Mouse (Mus musculus) layer of hippocampus, adult 9-11 months (tissue): ENCODE measurements around the gene Mtmr3.

Experiments used
- DNase-seq: peaks from one replicate; pipeline ENCODE4 v3.0.0; 2022

Gene Mtmr3

DNA sequence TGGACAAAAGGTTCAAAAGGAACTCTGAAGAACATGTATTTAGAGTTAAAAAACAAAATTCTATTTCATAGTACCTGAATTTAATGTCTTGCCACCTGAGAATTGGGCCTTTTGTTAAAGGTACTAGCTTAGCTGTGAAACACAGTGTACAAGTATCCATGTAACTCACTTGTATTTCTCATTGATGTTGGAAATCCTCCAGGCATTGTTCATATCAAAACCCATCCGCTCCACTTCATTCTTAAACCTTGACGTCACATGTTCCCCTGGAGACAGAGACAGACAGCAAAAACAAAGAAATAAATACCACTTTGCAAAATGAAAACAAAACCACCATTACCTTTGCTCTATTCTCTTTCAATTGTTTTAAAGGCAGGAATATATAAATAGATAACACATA lies 87.2 kb downstream of the Mtmr3 start:
- no peak for DNase-seq

DNA sequence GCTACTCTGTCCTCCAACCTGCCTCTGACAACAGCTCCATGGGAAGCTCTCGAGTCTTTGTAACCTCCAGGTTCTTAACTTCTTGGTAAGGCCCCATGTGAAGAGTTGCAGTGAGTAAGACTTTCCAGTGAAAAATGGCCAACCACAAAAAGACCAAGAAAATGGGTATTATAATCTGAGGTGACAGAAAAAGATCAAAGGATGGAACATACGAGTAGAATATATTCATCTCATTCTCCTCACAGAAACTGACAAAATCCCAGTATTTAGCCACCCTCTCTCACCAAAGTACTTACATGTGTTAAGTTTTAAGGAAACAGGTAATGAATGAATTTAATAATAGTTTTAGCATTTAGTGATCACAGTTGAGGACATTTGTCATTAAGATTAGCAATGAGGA lies 88.2 kb downstream of the Mtmr3 start:
- no peak for DNase-seq

DNA sequence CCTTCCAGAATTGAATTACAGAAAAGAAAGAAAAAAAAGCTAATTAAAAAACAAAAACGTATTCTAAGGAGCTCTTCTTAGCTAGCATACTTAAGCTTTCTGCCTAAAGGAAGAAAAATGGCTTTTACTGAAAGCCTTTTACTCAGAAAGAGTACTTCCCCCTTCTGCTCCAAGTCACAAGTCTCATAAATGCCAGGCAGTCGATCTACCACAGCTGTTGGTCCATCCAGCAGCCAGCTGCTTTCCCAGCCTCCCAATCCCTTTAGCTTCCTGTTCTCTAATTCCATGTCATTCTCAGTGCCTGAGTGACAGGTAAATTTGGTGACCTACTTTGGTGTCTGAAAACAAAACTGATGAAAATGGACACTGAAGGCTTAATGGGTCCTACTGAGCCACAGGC lies 92.5 kb downstream of the Mtmr3 start:
- DNase-seq = no peak

DNA sequence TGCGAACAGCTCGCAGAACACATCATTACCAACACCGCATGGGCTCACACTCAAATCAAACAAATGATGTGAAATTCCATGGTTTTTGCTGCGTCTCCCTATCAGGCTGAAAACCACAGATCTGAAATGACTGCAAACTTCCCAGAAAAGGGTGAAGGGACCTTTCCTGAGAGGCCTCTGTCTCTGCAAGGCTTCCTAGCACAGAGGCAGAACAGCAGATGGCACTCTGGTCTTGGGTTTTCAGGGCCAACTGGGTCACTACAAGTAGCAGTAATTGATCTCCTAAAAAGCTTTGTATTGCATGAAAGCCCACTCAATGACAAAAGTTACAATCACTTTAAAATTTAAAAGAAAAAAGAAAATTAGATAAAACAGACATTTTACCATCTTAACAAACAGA lies 93.8 kb downstream of the Mtmr3 start:
- no peak for DNase-seq

DNA sequence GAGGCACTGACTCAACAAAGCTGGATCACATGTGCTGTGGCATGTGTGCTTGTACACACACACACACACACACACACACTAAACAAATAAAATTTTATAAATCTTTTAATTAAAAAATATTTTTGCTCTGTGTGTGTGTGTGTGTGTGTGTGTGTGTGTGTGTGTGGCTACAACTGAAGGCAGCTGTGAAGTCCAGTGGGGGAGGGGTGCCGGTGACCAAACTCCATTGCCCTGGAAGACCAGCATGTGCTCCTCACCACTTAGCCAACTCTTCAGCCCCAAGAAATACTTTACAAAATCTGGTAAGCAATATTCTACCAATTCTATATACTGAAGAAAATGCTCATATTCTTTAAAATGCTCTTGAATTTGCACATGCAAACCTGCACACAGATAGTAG lies 94.4 kb downstream of the Mtmr3 start:
- DNase-seq = no peak

DNA sequence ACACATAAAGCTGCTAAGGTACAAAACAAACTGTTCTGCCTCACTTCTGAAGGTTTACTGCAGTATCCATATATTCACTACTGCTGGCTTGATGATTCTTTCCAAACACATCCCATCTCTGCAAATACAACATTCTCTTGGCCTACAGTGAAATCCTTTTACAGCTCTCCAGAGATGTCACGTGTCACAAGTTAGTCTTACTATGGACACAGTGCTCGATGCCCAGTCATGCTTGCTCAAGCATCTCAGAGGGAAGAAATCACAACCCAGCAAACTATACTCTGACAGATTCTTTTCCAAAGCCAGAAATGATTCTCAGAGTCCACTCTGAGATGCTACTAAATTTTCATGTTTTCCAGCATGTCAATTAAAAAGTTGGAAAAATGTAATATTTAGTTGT lies 95.2 kb downstream of the Mtmr3 start:
- no peak for DNase-seq

DNA sequence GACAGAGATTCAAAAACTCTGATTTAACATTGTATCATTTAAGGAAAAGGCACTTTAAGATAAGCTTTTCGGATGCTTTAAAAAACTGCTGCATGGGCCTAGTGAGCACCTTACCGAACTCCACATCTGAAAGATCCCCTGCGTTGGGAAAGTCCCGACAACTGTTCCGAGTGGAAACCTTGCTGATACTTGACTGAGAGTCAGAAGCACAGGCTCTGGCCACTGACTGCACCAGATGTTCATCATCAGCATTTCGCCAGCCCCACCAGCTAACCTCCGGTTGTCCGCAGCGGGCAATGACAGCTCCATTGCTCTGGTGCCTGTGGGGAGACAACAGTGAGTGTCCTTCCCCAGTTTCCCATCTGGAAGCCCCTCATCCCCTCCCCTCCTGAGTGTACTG lies 95.9 kb downstream of the Mtmr3 start:
- no peak for DNase-seq

DNA sequence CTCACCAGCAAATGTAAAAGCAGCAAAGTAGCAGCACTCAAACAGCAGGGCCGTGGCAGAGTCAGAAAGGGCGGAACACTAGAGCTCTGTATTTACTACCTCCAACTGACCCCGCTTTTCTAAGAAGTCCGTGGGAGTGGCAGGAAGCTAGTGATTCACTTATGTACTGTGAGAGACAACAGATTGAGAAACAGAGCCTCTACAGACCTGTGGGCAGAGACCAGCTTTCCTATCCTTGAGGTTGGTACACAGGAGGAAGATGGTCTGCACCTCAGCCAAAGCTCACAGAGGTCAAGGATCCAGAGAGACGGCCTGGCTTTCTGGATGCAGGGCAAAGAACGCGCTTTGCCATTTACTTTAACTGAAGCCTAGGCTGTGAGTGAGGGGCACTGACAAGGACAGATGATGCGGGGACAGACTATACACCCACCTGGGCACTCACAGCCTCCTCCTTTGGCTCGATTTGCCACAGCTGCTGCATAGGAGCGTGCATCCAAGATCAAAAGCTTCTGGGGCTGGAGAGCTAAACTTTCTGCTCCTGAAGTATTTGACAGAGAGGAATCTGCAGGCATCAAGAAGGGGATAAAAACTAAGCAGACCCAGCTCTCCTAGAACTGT lies 97.1 kb downstream of the Mtmr3 start:
- no peak for DNase-seq

DNA sequence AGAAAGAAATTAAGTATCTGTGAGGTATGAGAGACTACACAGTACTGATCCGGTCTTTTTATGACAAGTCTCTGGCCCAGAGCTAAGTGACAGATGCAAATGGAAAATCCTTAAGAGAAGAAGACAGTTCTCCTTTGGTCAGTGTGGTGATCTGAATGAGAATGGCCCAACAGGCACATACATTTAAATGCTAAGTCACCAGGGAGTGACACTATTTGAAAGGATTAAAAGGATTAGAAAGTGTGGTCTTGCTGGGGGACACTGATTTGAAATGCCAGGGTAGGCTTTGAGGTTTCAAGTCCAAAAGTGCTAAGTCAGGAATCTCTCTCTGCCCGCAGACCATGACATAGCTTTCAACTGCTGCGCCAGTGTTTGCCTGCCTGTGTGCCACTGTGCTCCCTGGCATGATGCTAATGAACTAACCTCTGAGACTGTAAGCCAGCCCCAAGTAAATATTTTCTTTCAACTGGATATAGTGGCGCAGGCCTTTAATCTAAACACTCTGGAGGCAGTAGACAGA lies 99.6 kb downstream of the Mtmr3 start:
- no peak for DNase-seq

DNA sequence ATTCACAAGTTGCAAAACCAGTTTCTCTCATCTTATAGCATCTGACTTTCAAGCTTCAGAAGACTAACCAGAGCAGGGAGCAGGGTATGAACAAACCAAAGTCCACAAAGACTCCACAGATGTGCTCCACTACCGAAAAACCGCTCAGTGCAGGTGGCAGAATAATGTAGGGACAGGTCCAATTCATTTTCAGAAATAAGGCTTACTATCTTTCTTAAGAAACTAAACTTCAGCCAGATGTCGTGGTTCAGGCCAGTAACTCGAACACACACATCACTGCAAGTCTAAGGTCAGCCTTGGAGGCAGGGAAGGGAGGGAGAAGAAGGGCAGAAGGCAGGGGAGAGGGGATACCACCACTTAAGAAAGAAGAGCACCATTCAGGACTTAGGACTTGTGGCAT lies 105.5 kb downstream of the Mtmr3 start:
- no peak for DNase-seq

DNA sequence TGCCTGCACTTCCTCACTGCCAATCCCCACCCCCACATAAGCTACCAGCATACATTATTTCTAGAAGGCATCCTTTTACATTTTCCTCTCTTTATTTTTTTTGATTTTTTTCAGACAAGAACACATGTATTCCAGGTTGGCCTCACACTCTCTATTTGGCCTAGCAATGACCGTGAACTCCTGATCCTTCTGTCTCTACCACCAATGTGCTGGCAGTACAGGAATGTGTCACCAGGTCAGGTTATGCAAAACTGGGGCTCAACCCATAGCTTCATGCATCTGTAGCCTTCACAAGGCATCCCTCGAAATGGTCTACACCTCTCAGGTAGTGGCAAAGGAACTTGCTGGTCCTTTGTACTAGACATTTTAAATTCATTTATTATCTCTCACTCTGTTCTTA lies 105.9 kb downstream of the Mtmr3 start:
- no peak for DNase-seq

DNA sequence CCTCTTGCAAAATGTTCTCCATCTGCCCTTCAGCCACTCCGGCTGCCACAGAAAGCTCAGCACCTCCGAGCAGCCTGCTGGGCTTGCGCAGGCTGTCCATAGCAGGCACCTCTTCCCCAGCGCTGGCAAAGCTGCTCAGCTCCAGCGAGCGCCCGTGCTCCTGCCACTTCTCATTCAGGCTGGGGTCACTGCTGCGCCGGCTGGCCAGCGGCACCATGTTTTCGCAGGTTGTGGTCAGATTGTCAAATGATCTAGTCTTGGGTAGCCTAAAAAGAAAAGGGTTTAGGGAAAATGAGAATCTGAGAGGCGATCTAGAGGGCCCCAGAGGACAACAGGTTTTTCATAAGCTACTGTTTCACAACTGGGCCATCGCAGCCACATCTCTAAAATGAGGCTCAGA lies 106.3 kb downstream of the Mtmr3 start:
- DNase-seq = no peak

DNA sequence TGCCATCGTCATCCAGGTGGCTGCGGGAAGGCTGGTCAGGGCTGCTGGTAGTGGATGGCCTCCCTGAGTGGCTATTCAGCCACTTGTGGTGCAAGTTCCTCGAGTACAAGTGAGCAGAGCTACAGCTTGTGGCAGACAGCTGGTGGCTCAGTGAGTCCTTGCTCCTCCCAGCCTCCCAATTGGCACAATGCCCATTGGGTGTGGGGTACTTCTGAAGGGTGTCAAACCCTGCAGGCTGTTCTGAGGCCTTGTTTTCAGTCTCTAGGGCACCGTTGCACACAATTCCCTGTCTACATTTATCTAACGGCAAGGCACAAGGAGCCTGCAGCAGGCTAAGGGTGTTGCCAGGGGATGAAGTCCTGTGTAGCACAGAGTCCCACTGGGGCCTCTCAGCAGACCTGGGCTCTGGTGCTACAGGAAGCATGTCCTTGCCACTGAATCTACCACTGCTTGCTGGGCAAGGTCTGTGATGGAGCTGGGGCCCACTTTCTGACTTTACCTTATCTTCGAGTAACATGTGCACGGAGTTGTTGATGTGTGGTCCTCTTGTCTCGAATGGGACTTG lies 107.2 kb downstream of the Mtmr3 start:
- DNase-seq = no peak

DNA sequence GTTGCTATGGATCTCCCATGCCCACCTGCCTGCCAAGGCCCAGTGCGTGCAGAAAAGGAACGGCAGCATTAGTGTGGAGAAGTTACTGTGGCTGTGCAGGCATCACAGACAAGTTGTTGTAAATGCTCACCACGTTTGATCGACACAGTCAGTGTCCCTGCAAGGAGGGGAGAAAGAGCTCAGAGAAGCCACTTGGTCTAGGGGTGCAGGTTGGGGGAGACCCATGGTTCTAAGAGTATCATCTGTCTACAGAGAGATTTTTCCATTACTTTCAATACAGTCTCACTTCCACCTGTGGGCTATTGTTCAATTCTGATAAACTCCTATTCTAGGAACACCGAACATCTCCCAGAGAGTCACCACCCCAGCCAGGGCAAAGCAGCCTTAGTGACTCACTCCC lies 110.1 kb downstream of the Mtmr3 start:
- DNase-seq = no peak

DNA sequence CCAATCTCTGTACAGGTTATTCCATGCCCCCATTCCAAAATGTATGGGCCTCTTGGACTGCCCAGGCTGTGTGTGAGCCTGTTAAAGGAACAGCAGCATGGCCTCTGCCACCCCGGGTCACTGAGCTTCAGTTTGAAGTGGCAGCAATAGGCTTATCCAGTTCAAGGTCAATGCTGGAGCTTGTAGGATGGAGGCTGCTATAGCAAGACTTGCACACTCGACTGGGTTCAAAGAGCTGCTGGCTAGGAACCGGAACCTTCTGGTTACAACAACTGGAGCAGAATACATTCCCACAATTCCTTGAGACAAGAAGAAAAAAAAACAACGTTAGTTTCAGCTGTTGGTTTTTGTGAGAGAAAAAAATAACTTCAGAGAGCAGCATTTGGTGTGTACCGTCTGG lies 112.0 kb downstream of the Mtmr3 start:
- DNase-seq = no peak

DNA sequence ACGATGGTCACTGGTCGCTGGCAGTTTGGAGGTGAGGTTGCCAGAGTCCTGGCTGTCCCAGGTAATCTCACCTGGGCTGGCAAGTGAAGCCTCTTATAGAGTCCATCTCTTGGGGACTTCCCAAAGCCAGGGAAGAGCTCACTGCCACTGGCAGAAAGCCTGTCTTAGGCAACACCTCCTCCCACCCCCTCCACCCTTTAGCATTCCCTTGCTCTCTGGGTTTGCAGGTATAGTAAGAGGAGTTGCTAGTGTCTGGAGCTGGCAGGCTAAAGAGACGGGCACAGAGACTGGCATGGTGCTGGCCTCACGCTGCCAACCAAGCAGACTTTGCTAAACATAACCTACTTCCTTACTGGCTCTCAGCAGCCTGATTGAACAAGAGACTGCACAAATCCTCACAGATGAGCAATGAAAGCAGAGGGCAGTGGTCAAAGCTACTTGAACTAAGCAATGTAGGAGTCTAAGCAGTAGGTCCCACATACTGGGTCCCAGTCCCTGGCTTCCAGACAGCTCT lies 118.4 kb downstream of the Mtmr3 start:
- DNase-seq = no peak

DNA sequence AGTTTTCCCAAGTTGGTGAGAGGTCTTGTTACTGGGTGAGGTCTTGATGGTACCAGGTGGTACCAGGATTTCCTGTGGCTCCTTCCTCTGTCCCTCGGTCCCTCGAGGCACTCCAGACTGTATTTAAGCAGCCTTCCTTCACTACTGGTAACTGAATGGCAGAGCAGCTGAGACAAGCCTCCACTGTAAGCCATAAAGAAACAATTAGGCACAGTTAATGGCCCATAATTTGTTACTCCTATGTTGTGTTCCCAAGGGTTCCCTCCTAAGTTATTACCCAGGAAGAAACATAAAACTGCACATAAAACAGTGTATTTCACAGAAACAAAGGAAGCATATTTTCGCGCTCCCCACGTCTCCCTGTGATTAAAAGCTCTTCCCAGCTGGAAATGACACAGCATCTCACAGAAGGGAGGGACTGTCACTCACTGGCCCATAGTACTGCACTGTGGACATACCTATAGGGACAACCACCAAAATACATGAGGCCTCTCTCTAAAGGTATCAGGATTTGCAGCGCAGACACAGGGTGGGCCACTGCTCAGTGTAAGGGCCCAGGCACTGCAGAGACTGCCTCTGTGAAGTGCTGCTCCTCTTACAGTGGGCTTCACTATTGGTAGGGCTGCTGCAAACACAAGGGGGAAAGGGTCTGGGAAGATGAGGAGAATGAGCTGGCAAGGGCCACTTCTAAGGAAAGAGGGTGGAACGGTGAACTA lies 122.0 kb downstream of the Mtmr3 start:
- no peak for DNase-seq

DNA sequence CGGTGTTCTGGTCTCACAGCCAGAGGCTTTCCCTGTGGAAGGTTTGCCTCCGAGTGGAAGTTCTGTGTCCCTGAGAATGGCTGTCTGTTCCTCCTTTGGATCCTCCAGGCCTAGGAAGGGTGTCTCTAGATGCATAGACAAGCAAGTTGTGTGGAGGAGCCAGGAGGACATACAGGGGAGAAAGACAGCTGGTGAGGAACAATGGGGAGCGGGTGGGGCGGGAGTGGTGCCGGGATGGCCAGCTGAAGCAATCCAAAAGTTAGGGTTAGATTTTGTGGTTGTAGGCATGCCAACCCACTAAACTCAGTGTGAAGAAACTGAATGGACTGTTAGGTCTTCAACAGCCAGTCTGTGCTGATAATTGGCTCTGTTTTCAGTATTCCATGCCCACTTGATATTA lies 122.9 kb downstream of the Mtmr3 start:
- no peak for DNase-seq

DNA sequence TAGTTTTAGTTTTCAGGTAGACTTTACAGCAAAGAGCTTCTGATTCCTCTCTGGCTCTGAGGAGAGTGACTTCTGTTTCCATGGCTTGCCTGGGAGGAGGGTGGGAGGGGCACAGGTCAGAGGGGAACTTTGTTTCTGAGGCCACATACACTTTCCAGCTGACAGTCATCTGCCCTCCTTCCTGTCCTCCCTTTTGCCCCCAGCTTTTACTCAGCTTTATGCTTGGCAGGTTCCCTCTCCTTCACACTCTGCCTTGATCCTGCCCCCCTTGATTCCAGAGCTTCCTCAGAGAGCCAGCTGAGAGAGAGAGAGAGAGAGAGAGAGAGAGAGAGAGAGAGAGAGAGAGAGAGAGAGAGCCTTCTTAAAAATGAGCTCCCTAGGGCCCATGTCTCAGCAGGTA lies 123.4 kb downstream of the Mtmr3 start:
- DNase-seq = no peak

DNA sequence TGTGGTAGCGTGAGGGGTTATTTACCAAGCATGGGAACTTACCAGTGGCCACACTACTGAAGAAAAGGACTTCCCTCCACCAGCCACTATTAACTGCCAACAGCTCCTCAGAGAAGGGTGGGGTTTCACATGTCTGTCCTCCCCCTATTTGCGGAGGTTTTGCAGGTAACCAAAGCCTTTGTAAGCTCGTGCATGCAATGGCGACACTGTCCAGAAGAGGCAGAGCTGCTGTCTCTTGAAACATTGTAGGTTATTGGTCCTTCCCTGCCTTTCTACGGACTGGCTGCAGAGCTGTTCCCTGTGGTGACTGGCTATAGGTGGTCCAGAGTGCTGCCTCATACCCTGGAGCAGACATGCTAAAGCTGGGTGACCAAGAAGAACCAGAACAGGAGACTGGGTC lies 125.6 kb downstream of the Mtmr3 start:
- no peak for DNase-seq

DNA sequence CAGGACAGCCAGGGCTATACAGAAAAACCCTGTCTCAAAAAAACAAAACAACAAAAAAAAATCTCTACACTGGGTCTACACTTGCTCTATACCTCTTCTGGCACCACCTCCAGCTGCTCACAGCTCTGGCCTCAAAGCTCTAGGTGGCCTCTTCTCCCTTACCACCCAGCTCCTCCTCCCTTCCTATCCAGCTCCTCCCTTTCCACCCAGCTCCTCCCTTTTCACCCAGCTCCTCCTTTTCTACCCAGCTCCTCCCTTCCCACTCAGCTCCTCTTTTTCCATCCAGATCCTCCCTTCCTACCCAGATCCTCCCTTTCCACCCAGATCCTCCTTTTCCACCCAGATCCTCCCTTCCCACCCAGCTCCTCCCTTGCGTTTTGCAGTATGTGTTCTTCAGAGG lies 127.2 kb downstream of the Mtmr3 start:
- no peak for DNase-seq

DNA sequence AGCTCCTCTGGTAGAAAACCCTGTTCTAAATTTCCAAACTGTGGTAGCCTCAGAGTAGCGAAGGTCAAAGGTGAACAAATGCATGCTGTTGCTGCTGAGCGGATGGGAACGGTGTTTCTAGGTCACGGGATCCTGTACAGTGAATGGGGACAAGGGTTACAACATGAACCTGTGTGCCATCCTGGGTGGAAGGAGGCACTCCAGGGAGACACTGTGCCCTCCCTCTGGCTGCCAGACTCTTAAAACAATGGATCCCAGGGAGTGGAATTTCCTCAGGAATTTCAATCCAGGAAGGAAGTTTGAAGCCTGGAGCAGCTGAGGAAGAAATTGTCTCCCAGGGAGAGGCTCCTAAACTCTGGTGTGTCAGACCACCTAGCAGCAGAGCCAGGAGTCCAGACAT lies 128.5 kb downstream of the Mtmr3 start:
- DNase-seq = no peak

DNA sequence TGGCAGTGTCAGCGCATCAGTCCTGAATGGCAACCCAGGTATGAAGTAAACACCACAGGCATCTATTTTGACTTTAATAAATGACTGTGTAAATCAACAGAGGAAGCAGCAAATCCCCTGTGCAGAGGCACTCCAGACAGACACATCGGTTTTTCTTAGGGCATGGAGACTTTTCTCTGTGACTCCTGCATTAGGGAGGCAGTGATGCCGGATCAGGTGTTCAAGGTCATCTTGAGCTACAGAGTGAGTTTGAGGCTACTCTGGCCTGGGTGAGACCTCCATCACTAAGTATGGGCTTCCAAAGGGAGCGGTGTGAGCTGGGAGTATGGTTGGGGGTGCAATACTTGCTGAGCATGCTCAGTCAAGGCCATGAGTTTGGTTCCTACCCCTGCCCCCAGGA lies 130.0 kb downstream of the Mtmr3 start:
- DNase-seq = no peak

DNA sequence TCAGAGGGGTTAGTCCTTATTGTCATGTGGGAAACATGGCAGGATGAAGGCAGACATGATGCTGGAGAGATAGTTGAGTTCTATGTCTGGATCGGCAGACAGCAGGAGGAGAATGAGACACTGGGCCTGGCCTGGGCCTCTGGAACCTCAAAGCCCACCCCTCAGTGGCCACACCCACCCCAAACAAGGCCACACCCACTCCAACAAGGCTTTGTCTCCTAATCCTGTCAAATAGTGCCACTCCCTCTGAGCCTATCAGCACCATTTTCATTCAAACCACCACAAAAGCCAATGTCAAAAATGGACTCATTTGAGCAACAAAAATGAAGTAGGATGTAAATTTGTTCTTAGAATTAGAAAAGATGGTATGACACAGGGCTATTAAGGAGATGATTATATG lies 130.5 kb downstream of the Mtmr3 start:
- DNase-seq = no peak
